Mouse (Mus musculus) adrenal gland, adult 2 months (tissue): ENCODE measurements around the gene Gna11. TPM values are rescaled to one million over a fixed set of nuclear protein-coding genes. Genes with fewer than 3 reads are reported as not detected.

ENCODE experiments used
- DNase-seq: peaks from one replicate; pipeline ENCODE4 v3.0.0; 2021
- polyA plus RNA-seq: library from polyadenylated mRNA; depleted of rRNA; stranded (reverse); fragments of >200 nt; gene quantifications from 2 replicates; pipeline ENCODE4 v1.2.3, GENCODE M21; 2012
- total RNA-seq, 2 experiments: library from RNA; stranded (reverse); gene quantifications; 2 replicates each; pipeline ENCODE4 v1.2.3; 2021

Gene Gna11
- total and polyA plus RNA-seq, 3 experiments: 76.6 to 124 (median 86.0) TPM

- no peak for DNase-seq
Observed at GRCm38 (mm10) chr10:81542727-81543460, 2.1 kb downstream of the Gna11 start.

GRCm38 (mm10) chr10:81541803-81542202 lies 3.2 kb downstream of the Gna11 start:
- DNase-seq: peak; percentile 80

GRCm38 (mm10) chr10:81541363-81541762 lies 3.6 kb downstream of the Gna11 start:
- no peak for DNase-seq

- no peak for DNase-seq
Observed at GRCm38 (mm10) chr10:81538321-81539048, 6.5 kb downstream of the Gna11 start.

- DNase-seq: no peak
Observed at GRCm38 (mm10) chr10:81537429-81537828, 7.6 kb downstream of the Gna11 start.

- DNase-seq: no peak
Observed at GRCm38 (mm10) chr10:81536734-81537133, 8.3 kb downstream of the Gna11 start.

GRCm38 (mm10) chr10:81534826-81535225 lies 10.2 kb downstream of the Gna11 start:
- DNase-seq: no peak

GRCm38 (mm10) chr10:81526779-81527178 lies 18.2 kb downstream of the Gna11 start:
- peak; percentile 83 for DNase-seq

- DNase-seq: peak; percentile 3
Observed at GRCm38 (mm10) chr10:81525017-81525694, 19.8 kb downstream of the Gna11 start.

GRCm38 (mm10) chr10:81524051-81524605 lies 20.9 kb downstream of the Gna11 start, which contains the start of gene Gna15:
TSS of gene Gna15 (minus strand) at chr10:81524225.
- peak; percentile 20 for DNase-seq

GRCm38 (mm10) chr10:81523570-81523969 lies 21.4 kb downstream of the Gna11 start:
- DNase-seq: peak; percentile 3

- DNase-seq: peak; percentile 7
Observed at GRCm38 (mm10) chr10:81523142-81523541, 21.8 kb downstream of the Gna11 start.

GRCm38 (mm10) chr10:81519978-81520365 lies 25.0 kb downstream of the Gna11 start:
- DNase-seq: no peak

GRCm38 (mm10) chr10:81519227-81519977 lies 25.6 kb downstream of the Gna11 start:
- peak; percentile 16 for DNase-seq

GRCm38 (mm10) chr10:81518546-81518945 lies 26.4 kb downstream of the Gna11 start:
- DNase-seq: peak; percentile 74

- no peak for DNase-seq
Observed at GRCm38 (mm10) chr10:81517227-81517626, 27.8 kb downstream of the Gna11 start.

- no peak for DNase-seq
Observed at GRCm38 (mm10) chr10:81513798-81514197, 31.2 kb downstream of the Gna11 start.

GRCm38 (mm10) chr10:81510246-81510810 lies 34.7 kb downstream of the Gna11 start:
- DNase-seq: no peak

GRCm38 (mm10) chr10:81507691-81508489 lies 37.1 kb downstream of the Gna11 start:
- no peak for DNase-seq

GRCm38 (mm10) chr10:81507095-81507494 lies 37.9 kb downstream of the Gna11 start:
- no peak for DNase-seq
